Mouse (Mus musculus): ENCODE measurements around the gene Btrc. TPM values are rescaled to one million over a fixed set of nuclear protein-coding genes. Genes with fewer than 3 reads are reported as not detected.
A peak's percentile ranks its signal among the peaks of the same experiment; 100 is the strongest.

Btrc gene
- polyA plus RNA-seq, 1 experiment from 2014 or later: 43.5 TPM

DNA sequence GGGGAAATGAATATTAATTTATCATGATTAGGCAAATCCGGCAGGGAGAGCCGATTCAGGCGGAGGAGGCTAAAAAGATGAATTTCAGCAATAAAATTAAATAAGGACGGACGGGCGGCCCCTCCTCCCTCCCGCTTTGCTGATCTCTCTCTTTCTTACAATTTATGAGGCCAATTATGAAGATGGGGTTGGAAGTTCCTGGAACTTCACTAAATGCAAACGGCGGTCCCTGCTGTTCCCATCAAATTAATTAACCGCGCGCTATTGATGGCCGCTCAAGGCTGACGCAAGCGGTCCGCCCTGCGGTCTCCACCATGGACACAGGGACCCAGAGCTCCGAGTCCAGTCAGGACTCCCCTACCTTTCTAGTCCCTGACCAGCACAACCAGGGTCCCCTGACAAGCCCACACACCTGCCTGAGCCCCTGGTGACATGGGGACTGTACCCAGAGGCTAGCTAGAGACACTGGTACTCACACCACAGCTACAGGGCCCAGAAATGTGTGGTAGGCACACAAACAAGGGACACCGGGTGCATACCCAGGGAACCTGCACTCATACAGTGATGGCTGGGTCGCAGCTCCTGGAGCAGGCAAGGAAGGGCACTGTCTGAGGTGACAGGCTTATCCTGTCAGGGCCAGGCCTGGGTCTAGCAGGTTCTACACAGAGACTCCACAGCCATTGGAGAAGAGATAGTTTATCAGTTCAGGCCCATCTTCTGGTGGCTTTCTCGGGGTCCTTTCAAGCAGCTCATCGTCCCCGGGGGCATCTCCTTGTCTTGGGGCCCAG lies 185.8 kb downstream of the Btrc start:
- TF ChIP-seq CTCF (IDR thresholded peaks at IDR 0.05; ENCODE audit: low read depth): no peak
- DNase-seq: no peak
- Histone ChIP-seq H3K36me3 (ENCODE audit: insufficient read depth) (peaks cover 20% of the 10 kb centered on the region), H3K4me3 (ENCODE audit: low read depth, low read length) (no peak overlapping the region), H3K27ac (ENCODE audit: low read depth) (no peak overlapping the region), H3K9ac (no peak overlapping the region), H3K4me1 (ENCODE audit: insufficient read depth) (0 out of 2 replicates have a peak, but pooled peaks cover 4% of the 10 kb centered on the region), H3K9me3 (ENCODE audit: low read depth, low read length) (no peaks in the 10 kb centered on the region), H3K4me2 (no peak overlapping the region), H3K27me3 (ENCODE audit: insufficient read depth, low read length) (peaks cover 11% of the 10 kb centered on the region; the same call in 1 of the 2 replicates)
- WGBS: 75% methylated on average over 23 of the region's 23 CpGs
- no peak for ATAC-seq (ENCODE audit: insufficient read depth)

DNA sequence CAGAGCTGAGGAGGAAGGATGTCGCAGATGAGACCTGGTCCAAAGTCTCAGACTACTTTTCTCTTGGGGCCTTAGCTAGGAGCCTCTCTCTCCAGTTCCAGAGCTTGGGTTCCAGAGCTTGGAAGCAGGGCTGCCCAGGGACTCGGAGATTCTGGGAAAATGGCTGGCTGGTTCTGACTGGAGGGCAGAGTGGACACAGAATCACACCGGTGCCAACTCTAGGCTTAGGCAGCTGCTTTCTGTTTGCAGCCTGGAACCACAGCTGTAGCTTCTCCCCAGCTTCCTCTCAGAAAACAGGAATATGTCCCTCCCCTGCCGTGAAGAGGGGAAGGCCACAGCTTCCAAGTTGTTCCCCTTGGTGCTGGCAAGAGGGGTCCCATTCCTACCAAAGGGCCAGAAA lies 186.4 kb downstream of the Btrc start:
- 60% methylated on average over 4 of the region's 4 CpGs for WGBS
- DNase-seq (no peak), ATAC-seq (ENCODE audit: insufficient read depth) (no peak)
- H3K27ac ChIP-seq (ENCODE audit: low read depth): no peak overlapping the region
- TF ChIP-seq CTCF (IDR thresholded peaks at IDR 0.05; ENCODE audit: low read depth): no peak
- 0 out of 2 replicates have a peak, but pooled peaks cover 4% of the 10 kb centered on the region for H3K4me1 ChIP-seq (ENCODE audit: insufficient read depth)
- peaks cover 27% of the 10 kb centered on the region for H3K36me3 ChIP-seq (ENCODE audit: insufficient read depth)
- H3K9ac ChIP-seq: no peak overlapping the region
- no peak overlapping the region for H3K4me2 ChIP-seq
- no peak overlapping the region for H3K4me3 ChIP-seq (ENCODE audit: low read depth, low read length)
- H3K9me3 ChIP-seq (ENCODE audit: low read depth, low read length): no peaks in the 10 kb centered on the region
- H3K27me3 ChIP-seq (ENCODE audit: insufficient read depth, low read length): peaks cover 11% of the 10 kb centered on the region; the same call in 1 of the 2 replicates

DNA sequence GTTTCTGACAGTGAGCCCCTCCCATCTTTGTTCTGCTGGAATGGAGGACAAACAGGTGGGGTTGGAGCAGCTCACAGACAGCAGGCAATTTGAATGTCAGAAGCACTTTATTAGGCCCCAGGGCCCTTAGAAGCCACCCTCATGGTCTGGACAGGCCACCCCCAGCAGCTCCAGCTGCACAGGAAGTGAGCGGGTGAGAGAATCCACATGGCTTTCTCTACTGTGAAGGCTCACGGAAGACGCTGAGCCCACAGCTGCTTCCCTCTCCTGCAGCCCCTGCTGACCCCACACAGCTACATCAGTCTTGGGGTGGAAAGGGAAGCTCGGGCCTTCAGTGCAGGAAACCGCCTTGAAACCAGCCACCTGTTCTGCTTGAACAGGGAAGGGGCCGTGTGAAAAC lies 188.7 kb downstream of the Btrc start:
- Histone ChIP-seq H3K27ac (ENCODE audit: low read depth) (peak overlapping the region; percentile 16; the same call in 1 of the 2 replicates), H3K36me3 (ENCODE audit: insufficient read depth) (peaks cover 40% of the 10 kb centered on the region), H3K9ac (no peak overlapping the region), H3K4me1 (ENCODE audit: insufficient read depth) (0 out of 2 replicates have a peak, but pooled peaks cover 4% of the 10 kb centered on the region), H3K27me3 (ENCODE audit: insufficient read depth, low read length) (no peaks in the 10 kb centered on the region), H3K9me3 (ENCODE audit: low read depth, low read length) (no peaks in the 10 kb centered on the region), H3K4me3 (ENCODE audit: low read depth, low read length) (no peak overlapping the region), H3K4me2 (no peak overlapping the region)
- DNase-seq: peak; percentile 76
- peak; percentile 78 for ATAC-seq (ENCODE audit: insufficient read depth)
- 40% methylated on average over 6 of the region's 6 CpGs for WGBS
- no peak for TF ChIP-seq CTCF (IDR thresholded peaks at IDR 0.05; ENCODE audit: low read depth)

DNA sequence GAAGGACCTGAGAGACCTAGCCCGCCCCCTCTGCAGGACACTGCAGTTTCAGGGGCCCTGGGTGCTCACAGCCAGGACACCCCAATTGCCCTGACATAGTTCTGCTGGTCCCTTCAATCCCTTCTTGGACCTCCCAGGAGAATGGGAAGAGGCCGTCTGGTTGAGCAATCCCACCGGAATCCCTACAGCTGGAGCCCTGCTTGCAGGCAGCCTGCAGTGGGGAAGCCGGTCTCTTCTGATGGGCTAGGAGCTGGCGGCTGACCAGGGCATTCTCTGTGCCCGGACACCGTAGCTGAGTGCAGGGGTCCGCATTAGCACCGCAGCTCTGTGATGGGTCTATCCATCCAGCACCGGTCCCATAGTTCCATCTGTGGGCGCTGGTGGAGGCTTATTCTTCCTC lies 190.6 kb downstream of the Btrc start:
- Histone ChIP-seq H3K4me1 (ENCODE audit: insufficient read depth) (0 out of 2 replicates have a peak, but pooled peaks cover 4% of the 10 kb centered on the region), H3K4me3 (ENCODE audit: low read depth, low read length) (no peak overlapping the region), H3K9ac (no peak overlapping the region), H3K9me3 (ENCODE audit: low read depth, low read length) (no peaks in the 10 kb centered on the region), H3K27ac (ENCODE audit: low read depth) (no peak overlapping the region), H3K4me2 (no peak overlapping the region), H3K27me3 (ENCODE audit: insufficient read depth, low read length) (no peaks in the 10 kb centered on the region), H3K36me3 (ENCODE audit: insufficient read depth) (peaks cover 44% of the 10 kb centered on the region)
- ATAC-seq (ENCODE audit: insufficient read depth) (no peak), DNase-seq (no peak)
- 83% methylated on average over 11 of the region's 11 CpGs for WGBS
- no peak for TF ChIP-seq CTCF (IDR thresholded peaks at IDR 0.05; ENCODE audit: low read depth)

DNA sequence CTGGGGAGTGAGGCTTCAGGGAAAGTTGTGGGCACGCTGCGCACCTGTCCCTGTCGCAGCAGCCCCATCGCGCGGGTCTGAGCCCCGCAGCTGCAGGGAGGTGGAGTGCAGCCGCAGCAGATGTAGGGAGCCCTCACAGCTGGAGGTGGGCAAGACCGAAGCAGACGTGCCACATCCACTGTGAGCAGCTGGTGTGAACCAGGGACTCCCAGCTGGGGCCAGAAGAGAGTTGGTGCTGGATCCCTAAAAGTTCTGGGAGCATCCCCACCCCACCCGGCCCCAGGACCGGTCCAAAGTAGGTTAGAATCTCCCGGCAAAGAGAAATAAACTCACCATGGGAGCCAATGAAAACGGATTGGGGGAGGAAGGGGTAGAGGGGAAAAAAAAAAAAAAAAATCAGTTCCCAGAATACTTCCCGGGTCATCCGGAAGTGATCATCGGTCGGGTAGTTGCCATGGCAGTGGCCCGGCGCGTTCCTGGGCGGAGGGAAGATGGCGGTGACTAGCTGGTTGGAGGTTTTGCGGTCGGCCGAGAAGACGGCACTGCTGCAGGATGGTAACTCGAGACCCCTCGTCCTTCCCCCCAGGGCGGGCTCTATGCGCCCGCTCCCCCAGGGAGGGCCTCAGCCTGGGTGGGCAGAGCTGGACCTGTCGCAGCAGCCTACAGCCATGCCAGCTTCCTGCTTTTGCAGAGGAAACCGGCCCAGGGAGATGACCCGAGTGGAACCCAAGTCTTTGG lies 196.8 kb downstream of the Btrc start, which contains the start of the genes Poll and Gm17018:
Gene Poll, minus strand, starts transcription at position 379 of the 738 bp plus-strand sequence.
Gene Gm17018, plus strand, starts transcription at position 463 of the 738 bp plus-strand sequence.
- no peaks in the 10 kb centered on the region for H3K27me3 ChIP-seq (ENCODE audit: insufficient read depth, low read length)
- 0 out of 2 replicates have a peak, but pooled peaks cover 4% of the 10 kb centered on the region for H3K4me1 ChIP-seq (ENCODE audit: insufficient read depth)
- no peaks in the 10 kb centered on the region for H3K9me3 ChIP-seq (ENCODE audit: low read depth, low read length)
- TF ChIP-seq CTCF (IDR thresholded peaks at IDR 0.05; ENCODE audit: low read depth): no peak
- DNase-seq: peak; percentile 90
- peaks cover 15% of the 10 kb centered on the region; the same call in 1 of the 2 replicates for H3K36me3 ChIP-seq (ENCODE audit: insufficient read depth)
- H3K27ac ChIP-seq (ENCODE audit: low read depth): peak within 1 kb of the TSS; percentile 69
- H3K9ac ChIP-seq: peak within 1 kb of the TSS; percentile 84
- under 1% methylated on average over 33 of the region's 35 CpGs for WGBS
- ATAC-seq (ENCODE audit: insufficient read depth): peak; percentile 91
- peak within 1 kb of the TSS; percentile 96 for H3K4me2 ChIP-seq
- peak within 1 kb of the TSS; percentile 77 for H3K4me3 ChIP-seq (ENCODE audit: low read depth, low read length)

DNA sequence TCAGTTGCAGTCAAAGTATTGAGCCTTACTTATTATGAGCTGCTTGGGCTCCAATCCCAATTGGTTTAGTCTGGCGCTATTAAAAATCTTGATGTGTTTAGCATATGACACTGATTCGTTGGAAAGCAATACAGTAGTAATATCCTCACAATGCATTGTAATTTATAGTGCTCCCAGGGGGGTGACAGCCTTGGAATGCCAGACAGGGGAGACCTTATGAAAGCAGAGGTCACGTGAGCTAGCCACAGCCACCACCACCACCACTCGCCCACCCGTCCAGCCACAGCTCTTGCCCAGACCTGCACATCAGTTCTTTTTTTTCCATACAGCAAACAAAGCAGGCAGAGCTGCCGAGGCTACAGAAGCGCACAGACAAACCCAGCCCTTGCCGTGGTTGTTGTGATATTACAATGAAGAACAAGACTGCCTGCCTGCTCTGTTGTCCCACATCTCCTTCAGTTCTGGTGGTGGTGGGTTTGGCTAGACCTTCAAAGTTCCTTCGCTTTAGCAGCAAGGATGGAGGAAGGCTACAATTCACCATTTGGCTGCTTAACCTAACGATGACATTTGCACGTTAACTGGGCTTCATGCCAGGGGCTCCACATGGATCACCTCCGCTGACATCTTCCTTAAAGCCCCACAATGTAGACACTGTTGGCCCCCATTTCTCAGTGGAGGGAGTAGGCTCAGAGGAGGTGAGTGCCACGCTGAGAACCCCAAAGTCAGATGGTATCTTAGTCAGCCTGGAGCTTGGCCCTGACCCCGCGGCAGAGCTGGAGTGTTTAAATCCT lies 202.6 kb downstream of the Btrc start:
- DNase-seq: peak; percentile 55
- Histone ChIP-seq H3K36me3 (ENCODE audit: insufficient read depth) (no peaks in the 10 kb centered on the region), H3K9ac (no peak overlapping the region), H3K27ac (ENCODE audit: low read depth) (no peak overlapping the region), H3K4me2 (no peak overlapping the region), H3K4me1 (ENCODE audit: insufficient read depth) (no peaks in the 10 kb centered on the region; the same call in 1 of the 2 replicates), H3K9me3 (ENCODE audit: low read depth, low read length) (no peaks in the 10 kb centered on the region), H3K27me3 (ENCODE audit: insufficient read depth, low read length) (no peaks in the 10 kb centered on the region), H3K4me3 (ENCODE audit: low read depth, low read length) (no peak overlapping the region)
- ATAC-seq (ENCODE audit: insufficient read depth): no peak
- 48% methylated on average over 15 of the region's 15 CpGs for WGBS
- no peak for TF ChIP-seq CTCF (IDR thresholded peaks at IDR 0.05; ENCODE audit: low read depth)

Data from lung, embryonic 14.5 days (tissue).